Mouse (Mus musculus) liver, adult 2 months (tissue): Measurements from ENCODE around the gene Gm28038. TPM values are rescaled to one million over a fixed set of nuclear protein-coding genes. Genes with fewer than 3 reads are reported as not detected.

Experiments
- DNase-seq: peaks from one replicate; pipeline ENCODE4 v3.0.0-alpha.2; 2011; ENCODE audit warnings: low read depth, low spot score; ENCODE audit errors: extremely low read depth
- H3K27ac ChIP-seq: fragments of 200-500 bp; replicated peaks from 2 replicates; pipeline ENCODE4 v1.5.1; 2012; ENCODE audit warnings: low read depth, mild to moderate bottlenecking, control low read depth, inconsistent platforms, low read length; ENCODE audit not compliant: insufficient read depth
- H3K27me3 ChIP-seq: fragments of 200-500 bp; 2 replicates; pipeline ENCODE4 v1.6.1; 2012; ENCODE audit warnings: mild to moderate bottlenecking, moderate library complexity, low read length, inconsistent platforms; ENCODE audit not compliant: control insufficient read depth, insufficient read depth
- H3K36me3 ChIP-seq: fragments of 200-500 bp; 2 replicates; pipeline ENCODE4 v1.6.1; 2012; ENCODE audit warnings: low read length, inconsistent platforms; ENCODE audit not compliant: control insufficient read depth, insufficient read depth
- H3K4me1 ChIP-seq: fragments of 200-500 bp; 2 replicates; pipeline ENCODE4 v1.6.1; 2011; ENCODE audit warnings: low read length; ENCODE audit not compliant: control insufficient read depth, insufficient read depth
- H3K4me3 ChIP-seq: fragments of 200-500 bp; 2 replicates; pipeline ENCODE4 v1.5.1; 2011; ENCODE audit warnings: low read depth, mild to moderate bottlenecking, control low read depth, low read length, moderate library complexity; ENCODE audit not compliant: insufficient read depth
- H3K79me2 ChIP-seq: fragments of 200-500 bp; 2 replicates; pipeline ENCODE4 v1.6.1; 2012; ENCODE audit warnings: inconsistent platforms, mild to moderate bottlenecking, low read length, moderate library complexity; ENCODE audit not compliant: control insufficient read depth, insufficient read depth
- H3K9ac ChIP-seq: fragments of 200-500 bp; 2 replicates; pipeline ENCODE4 v1.6.1; 2012; ENCODE audit warnings: low read depth, mild to moderate bottlenecking, control low read depth, inconsistent platforms, low read length
- CTCF ChIP-seq: fragments of 200-500 bp; IDR thresholded peaks from 2 replicates; pipeline ENCODE4 v1.5.1; 2011; ENCODE audit warnings: low read depth, low read length, control low read depth
- POLR2A ChIP-seq: fragments of 200-500 bp; IDR thresholded peaks from 2 replicates; pipeline ENCODE4 v1.6.1; 2011; ENCODE audit warnings: low read length, control low read depth; ENCODE audit not compliant: insufficient read depth; ENCODE audit errors: extremely low read depth
- WGBS: fragments of 180-500 bp; shearing (Covaris S2); methylation state at CpG from one replicate; pipeline ENCODE4 v1.1.7; 2018; 5-methylcytosine and 5-hydroxymethylcytosine counted together
- polyA plus RNA-seq: library from polyadenylated mRNA; depleted of rRNA; stranded (reverse); fragments of >200 nt; gene quantifications from 2 replicates; pipeline ENCODE4 v1.2.3, GENCODE M21; 2012
- total RNA-seq: library from RNA; depleted of rRNA; stranded (reverse); fragments of >200 nt; gene quantifications from 2 replicates; pipeline ENCODE4 v1.2.3, GENCODE M21; 2014

Gene Gm28038
- total and polyA plus RNA-seq, 2 experiments, result not detected

- Histone ChIP-seq H3K36me3 (peaks cover 59% of the 10 kb centered on the region), H3K27me3 (no peaks in the 10 kb centered on the region), H3K9ac (no peak overlapping the region), H3K79me2 (no peaks in the 10 kb centered on the region), H3K4me3 (no peak overlapping the region), H3K27ac (no peak overlapping the region), H3K4me1 (no peaks in the 10 kb centered on the region)
- 92% methylated on average over 7 of the region's 7 CpGs for whole genome bisulfite sequencing
- DNase-seq, result no peak
- no peak for TF ChIP-seq CTCF
- TF ChIP-seq POLR2A, result no peak
Measured at GRCm38 (mm10) chr2:30306087-30306486, 25.2 kb downstream of the Gm28038 start.

- Histone ChIP-seq H3K4me3 (no peak overlapping the region), H3K27ac (no peak overlapping the region), H3K79me2 (no peaks in the 10 kb centered on the region), H3K27me3 (no peaks in the 10 kb centered on the region), H3K36me3 (peaks cover 57% of the 10 kb centered on the region), H3K4me1 (no peaks in the 10 kb centered on the region), H3K9ac (no peak overlapping the region)
- TF ChIP-seq CTCF (no peak), POLR2A (no peak)
- 73% methylated on average over 3 of the region's 3 CpGs for WGBS
- no peak for DNase-seq
Measured at GRCm38 (mm10) chr2:30309351-30309750, 28.5 kb downstream of the Gm28038 start.

- no peaks in the 10 kb centered on the region for H3K27me3 ChIP-seq
- WGBS, result 82% methylated on average over 2 of the region's 2 CpGs
- H3K27ac ChIP-seq, result no peak overlapping the region
- H3K79me2 ChIP-seq, result no peaks in the 10 kb centered on the region
- peak; percentile 26 for DNase-seq
- no peak overlapping the region for H3K4me3 ChIP-seq
- TF ChIP-seq CTCF, result no peak
- no peak for TF ChIP-seq POLR2A
- H3K4me1 ChIP-seq, result no peaks in the 10 kb centered on the region
- H3K36me3 ChIP-seq, result peaks cover 59% of the 10 kb centered on the region
- H3K9ac ChIP-seq, result no peak overlapping the region
Measured at GRCm38 (mm10) chr2:30311481-30311880, 30.6 kb downstream of the Gm28038 start.

GRCm38 (mm10) chr2:30316136-30316535 lies 35.3 kb downstream of the Gm28038 start:
- TF ChIP-seq CTCF, result no peak
- no peak for TF ChIP-seq POLR2A
- no peaks in the 10 kb centered on the region for H3K79me2 ChIP-seq
- no peaks in the 10 kb centered on the region for H3K27me3 ChIP-seq
- H3K9ac ChIP-seq, result no peak overlapping the region
- no peak overlapping the region for H3K4me3 ChIP-seq
- peaks cover 47% of the 10 kb centered on the region for H3K36me3 ChIP-seq
- H3K27ac ChIP-seq, result no peak overlapping the region
- 94% methylated on average over 4 of the region's 4 CpGs for WGBS
- no peaks in the 10 kb centered on the region for H3K4me1 ChIP-seq
- DNase-seq, result no peak

- no peak for DNase-seq
- Histone ChIP-seq H3K27me3 (no peaks in the 10 kb centered on the region), H3K79me2 (no peaks in the 10 kb centered on the region), H3K27ac (no peak overlapping the region), H3K9ac (no peak overlapping the region), H3K4me1 (no peaks in the 10 kb centered on the region), H3K36me3 (peaks cover 45% of the 10 kb centered on the region), H3K4me3 (no peak overlapping the region)
- WGBS, result 91% methylated on average over 5 of the region's 5 CpGs
- TF ChIP-seq POLR2A, result no peak
- TF ChIP-seq CTCF, result no peak
Measured at GRCm38 (mm10) chr2:30316955-30317354, 36.1 kb downstream of the Gm28038 start.

GRCm38 (mm10) chr2:30319260-30319659 lies 38.4 kb downstream of the Gm28038 start:
- Histone ChIP-seq H3K4me3 (no peak overlapping the region), H3K36me3 (peaks cover 41% of the 10 kb centered on the region), H3K27me3 (no peaks in the 10 kb centered on the region), H3K4me1 (no peaks in the 10 kb centered on the region), H3K9ac (no peak overlapping the region), H3K27ac (no peak overlapping the region), H3K79me2 (no peaks in the 10 kb centered on the region)
- WGBS, result 62% methylated on average over 4 of the region's 4 CpGs
- DNase-seq, result no peak
- TF ChIP-seq CTCF, result no peak
- no peak for TF ChIP-seq POLR2A
